Mouse (Mus musculus) embryonic fibroblast, embryonic 13.5 days (primary cell): Measurements from ENCODE around the gene Lhfpl2.

Experiments
- CTCF ChIP-seq: IDR thresholded peaks from 2 replicates; pipeline ENCODE4 v1.5.1; 2011; ENCODE audit warnings: mild to moderate bottlenecking, control low read depth, low read length, moderate library complexity, borderline replicate concordance; ENCODE audit not compliant: insufficient read depth
- POLR2A ChIP-seq: IDR thresholded peaks from 2 replicates; pipeline ENCODE4 v1.6.1; 2011; ENCODE audit warnings: low read depth, mild to moderate bottlenecking, control low read depth, low read length, moderate library complexity

DNA sequence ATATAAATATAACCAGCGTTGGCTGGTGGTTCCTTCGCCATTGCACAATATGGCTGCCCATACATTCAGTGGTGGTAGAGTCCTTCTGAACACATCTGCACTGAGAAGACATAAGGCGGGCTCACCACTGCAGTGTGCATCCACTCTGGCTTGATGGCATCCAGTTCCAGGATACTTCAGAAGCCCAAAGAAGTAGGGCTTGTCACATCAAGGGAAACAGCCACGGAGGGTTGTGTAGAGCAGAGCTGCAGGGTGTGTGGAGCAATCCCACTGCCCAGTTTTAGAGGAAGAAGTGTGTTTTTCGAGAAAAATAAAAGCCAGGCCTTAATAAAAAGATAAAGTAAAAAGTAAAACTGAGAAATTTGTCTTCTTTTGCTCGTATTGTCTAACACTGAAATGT is 141.0 kb downstream of the Lhfpl2 start:
- TF ChIP-seq CTCF (no peak), POLR2A (no peak)
